Mouse (Mus musculus): Measurements from ENCODE around the gene Tma7.

DNA sequence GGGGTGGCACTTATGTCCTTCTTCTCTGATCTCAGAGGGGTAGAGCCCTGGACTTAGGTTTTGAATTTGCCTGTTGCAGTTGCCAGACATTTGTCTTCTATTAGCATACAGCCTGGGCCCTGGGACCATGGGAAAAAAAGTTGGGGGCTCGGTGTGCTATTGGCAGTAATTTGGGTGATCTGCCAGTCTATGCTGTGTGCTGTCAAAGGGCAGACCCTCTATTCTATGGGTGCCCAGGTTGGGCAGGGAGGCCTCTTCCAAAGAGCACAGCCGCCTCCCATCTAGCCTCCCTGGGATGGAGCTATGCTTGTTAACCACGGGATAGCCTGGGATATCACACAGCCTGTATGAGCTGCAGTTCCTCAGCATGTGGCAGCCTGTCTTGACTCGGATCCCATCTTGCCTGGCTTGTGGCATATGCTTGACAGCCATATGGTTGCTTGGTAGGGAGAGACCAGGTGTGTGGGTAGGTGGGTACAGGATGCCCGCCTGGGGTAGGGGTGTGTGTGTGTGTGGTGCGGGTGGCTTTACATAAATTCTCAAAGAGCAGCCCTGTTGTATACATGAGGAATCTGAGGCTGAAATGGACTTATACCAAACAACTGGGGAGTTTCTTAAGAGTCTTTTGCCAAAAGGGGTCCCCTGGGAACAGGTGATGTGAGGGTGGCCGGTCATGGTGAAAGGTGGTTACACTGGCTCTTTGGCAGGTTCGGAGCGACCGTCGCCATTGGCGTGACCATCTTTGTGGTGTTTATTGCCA, 26.9 kb downstream of the Tma7 start:
- TF ChIP-seq CTCF (conservative IDR thresholded peaks at IDR 0.05; ENCODE audit: insufficient read depth, insufficient read length, low read depth, low read length) (no peak), POLR2A (IDR thresholded peaks at IDR 0.05; ENCODE audit: low read depth, low read length) (no peak)
